In the genomic region with DNA sequence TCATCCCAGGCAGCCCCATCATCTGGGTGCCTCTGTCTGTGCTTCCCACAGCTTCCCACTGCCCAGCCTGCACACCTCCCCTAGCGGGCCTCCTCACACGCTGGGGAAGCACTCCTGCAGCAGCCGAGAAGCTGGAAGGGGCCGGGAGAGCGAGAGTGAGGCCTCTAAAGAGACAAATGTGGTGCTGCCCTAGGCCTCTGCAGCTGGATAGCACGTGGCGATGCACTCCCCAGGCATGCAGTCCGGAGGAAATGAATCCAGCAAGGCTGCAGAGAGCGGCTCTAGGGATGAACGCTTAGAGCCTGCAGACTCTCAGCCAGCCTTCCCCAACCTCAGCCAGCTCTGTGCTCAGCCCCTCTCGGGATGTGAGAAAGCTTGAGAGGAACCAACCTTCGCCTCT, we compare ENCODE assay signal across 11 mouse cellular contexts. TPM values are rescaled to one million over a fixed set of nuclear protein-coding genes. Genes with fewer than 3 reads are reported as not detected.
DNase-seq lines count a peak whose midpoint lies in the region; ATAC-seq and TF ChIP-seq lines count a peak whose summit lies in the region.
"Had no signal": no experiment of that assay in that cellular context is flagged by ENCODE, and none has a peak within 500 bp of the region (broad histone marks: within the 10 kb centered on the region; RNA-seq: fewer than 3 reads in every experiment).

No protein-coding gene starts in this region.

- peak overlapping the region; percentile 2; the same call in 1 of the 2 replicates for H3K9ac ChIP-seq in forebrain, embryonic 14.5 days (ENCODE audit: low read length)
- no peak overlapping the region for H3K9ac ChIP-seq in forebrain, embryonic 13.5 days
- no peak overlapping the region for H3K9ac ChIP-seq in intestine, embryonic 14.5 days (ENCODE audit: low read length)
- no peak overlapping the region for H3K9ac ChIP-seq in intestine, postnatal 0 days (ENCODE audit: low read depth, low read length)
- peak overlapping the region; percentile 47 for H3K9ac ChIP-seq in embryonic facial prominence, embryonic 11.5 days (replicated peaks; ENCODE audit: low read length)
- 0 out of 2 replicates have a peak overlapping the region, but pooled peaks have one; percentile 5 for H3K9ac ChIP-seq in limb, embryonic 12.5 days (replicated peaks)
- H3K9ac ChIP-seq: liver, postnatal 0 days; midbrain, embryonic 12.5 days had no signal

- WGBS in forebrain, embryonic 14.5 days: 26% methylated on average over 12 of the region's 12 CpGs
- WGBS in forebrain, embryonic 13.5 days: 26% methylated on average over 12 of the region's 12 CpGs
- 17% methylated on average over 12 of the region's 12 CpGs for WGBS in intestine, embryonic 14.5 days
- 33% methylated on average over 12 of the region's 12 CpGs for WGBS in intestine, postnatal 0 days
- WGBS in embryonic facial prominence, embryonic 11.5 days: 16% methylated on average over 12 of the region's 12 CpGs
- 12% methylated on average over 12 of the region's 12 CpGs for WGBS in limb, embryonic 12.5 days

- no peaks in the 10 kb centered on the region for H3K36me3 ChIP-seq in forebrain, embryonic 14.5 days (ENCODE audit: control insufficient read depth, insufficient read depth, low read length)
- H3K36me3 ChIP-seq in forebrain, embryonic 13.5 days (ENCODE audit: poor library complexity, severe bottlenecking): no peaks in the 10 kb centered on the region
- no peaks in the 10 kb centered on the region for H3K36me3 ChIP-seq in intestine, embryonic 14.5 days (ENCODE audit: control insufficient read depth, insufficient read depth, low read length)
- H3K36me3 ChIP-seq in intestine, postnatal 0 days (ENCODE audit: control insufficient read depth, insufficient read depth): no peaks in the 10 kb centered on the region
- no peaks in the 10 kb centered on the region for H3K36me3 ChIP-seq in embryonic facial prominence, embryonic 11.5 days (replicated peaks; ENCODE audit: control insufficient read depth, insufficient read depth, low read depth, low read length)
- no peaks in the 10 kb centered on the region for H3K36me3 ChIP-seq in limb, embryonic 12.5 days
- H3K36me3 ChIP-seq: midbrain, embryonic 12.5 days had no signal

- H3K27me3 ChIP-seq in forebrain, embryonic 14.5 days (replicated peaks; ENCODE audit: control insufficient read depth, insufficient read depth, low read length): no peaks in the 10 kb centered on the region
- peaks cover 5% of the 10 kb centered on the region; the same call in 1 of the 2 replicates for H3K27me3 ChIP-seq in forebrain, embryonic 13.5 days
- no peaks in the 10 kb centered on the region for H3K27me3 ChIP-seq in intestine, embryonic 14.5 days (replicated peaks; ENCODE audit: control insufficient read depth, insufficient read depth, low read length)
- no peaks in the 10 kb centered on the region for H3K27me3 ChIP-seq in intestine, postnatal 0 days (replicated peaks; ENCODE audit: control insufficient read depth, insufficient read depth, low read length)
- H3K27me3 ChIP-seq in embryonic facial prominence, embryonic 11.5 days (ENCODE audit: control insufficient read depth, insufficient read depth, low read length): no peaks in the 10 kb centered on the region
- peaks cover 54% of the 10 kb centered on the region for H3K27me3 ChIP-seq in limb, embryonic 12.5 days

- TF ChIP-seq CTCF in intestine, postnatal 0 days (IDR thresholded peaks at IDR 0.05; ENCODE audit: low read depth): no peak

- no peaks in the 10 kb centered on the region for H3K9me3 ChIP-seq in forebrain, embryonic 14.5 days (replicated peaks; ENCODE audit: control insufficient read depth, low read length)
- no peaks in the 10 kb centered on the region for H3K9me3 ChIP-seq in forebrain, embryonic 13.5 days (replicated peaks)
- H3K9me3 ChIP-seq in intestine, embryonic 14.5 days (ENCODE audit: control insufficient read depth, low read length): no peaks in the 10 kb centered on the region
- H3K9me3 ChIP-seq in intestine, postnatal 0 days (ENCODE audit: control insufficient read depth): no peaks in the 10 kb centered on the region
- H3K9me3 ChIP-seq in embryonic facial prominence, embryonic 11.5 days (replicated peaks; ENCODE audit: control insufficient read depth, low read length): no peaks in the 10 kb centered on the region
- H3K9me3 ChIP-seq in limb, embryonic 12.5 days: no peaks in the 10 kb centered on the region
- H3K9me3 ChIP-seq: midbrain, embryonic 12.5 days had no signal

- H3K4me1 ChIP-seq in forebrain, embryonic 14.5 days (ENCODE audit: control insufficient read depth, insufficient read depth, low read length): peaks cover 10% of the 10 kb centered on the region; the same call in 1 of the 2 replicates
- peaks cover 35% of the 10 kb centered on the region for H3K4me1 ChIP-seq in forebrain, embryonic 13.5 days
- H3K4me1 ChIP-seq in intestine, embryonic 14.5 days (replicated peaks; ENCODE audit: control insufficient read depth, insufficient read depth, low read length): peaks cover 37% of the 10 kb centered on the region
- no peaks in the 10 kb centered on the region for H3K4me1 ChIP-seq in intestine, postnatal 0 days (replicated peaks; ENCODE audit: control insufficient read depth, insufficient read depth, low read length)
- H3K4me1 ChIP-seq in embryonic facial prominence, embryonic 11.5 days (ENCODE audit: control insufficient read depth, insufficient read depth, low read length): peaks cover 6% of the 10 kb centered on the region
- peaks cover 81% of the 10 kb centered on the region for H3K4me1 ChIP-seq in limb, embryonic 12.5 days (replicated peaks)

- DNase-seq in forebrain, embryonic 14.5 days (ENCODE audit: low spot score): no peak
- peak; percentile 66 for DNase-seq in intestine, embryonic 14.5 days (ENCODE audit: low spot score)
- DNase-seq in embryonic facial prominence, embryonic 11.5 days (ENCODE audit: low spot score): peak; percentile 65
- no peak for DNase-seq in layer of hippocampus, adult 8-10 months (ENCODE audit: low spot score in 2 of 2)
- no peak for DNase-seq in cerebellum, postnatal 25 days
- DNase-seq: cerebellum, adult 9-11 months; liver, postnatal 0 days had no signal

- no peak overlapping the region for H3K4me3 ChIP-seq in forebrain, embryonic 14.5 days (ENCODE audit: low read depth, low read length)
- no peak overlapping the region for H3K4me3 ChIP-seq in forebrain, embryonic 13.5 days
- H3K4me3 ChIP-seq in intestine, embryonic 14.5 days (ENCODE audit: low read depth, low read length): no peak overlapping the region
- no peak overlapping the region for H3K4me3 ChIP-seq in intestine, postnatal 0 days (ENCODE audit: low read depth, low read length)
- H3K4me3 ChIP-seq in embryonic facial prominence, embryonic 11.5 days (ENCODE audit: low read depth, low read length): no peak overlapping the region
- no peak overlapping the region for H3K4me3 ChIP-seq in limb, embryonic 12.5 days (replicated peaks)
- H3K4me3 ChIP-seq: midbrain, embryonic 12.5 days had no signal

- H3K27ac ChIP-seq in forebrain, embryonic 14.5 days (ENCODE audit: low read depth, low read length): no peak overlapping the region
- no peak overlapping the region for H3K27ac ChIP-seq in forebrain, embryonic 13.5 days
- H3K27ac ChIP-seq in intestine, embryonic 14.5 days (ENCODE audit: low read depth): peak overlapping the region; percentile 71
- H3K27ac ChIP-seq in intestine, postnatal 0 days (ENCODE audit: low read depth, low read length): no peak overlapping the region
- peak overlapping the region; percentile 68 for H3K27ac ChIP-seq in embryonic facial prominence, embryonic 11.5 days (replicated peaks; ENCODE audit: low read depth, low read length)
- peak overlapping the region; percentile 88 for H3K27ac ChIP-seq in limb, embryonic 12.5 days
- H3K27ac ChIP-seq: midbrain, embryonic 12.5 days had no signal

- ATAC-seq in forebrain, embryonic 14.5 days: no peak
- ATAC-seq in forebrain, embryonic 13.5 days: no peak
- ATAC-seq in intestine, embryonic 14.5 days (replicated peaks; ENCODE audit: low FRiP score, low TSS enrichment, low read depth): peak; percentile 62; the same call in 1 of the 2 replicates
- no peak for ATAC-seq in intestine, postnatal 0 days
- peak; percentile 30; the same call in 1 of the 2 replicates for ATAC-seq in embryonic facial prominence, embryonic 11.5 days (replicated peaks; ENCODE audit: insufficient number of reproducible peaks, low FRiP score, low TSS enrichment, low read depth)
- 0 out of 2 replicates have a peak, but pooled peaks have one; percentile 34 for ATAC-seq in limb, embryonic 12.5 days (ENCODE audit: insufficient number of reproducible peaks, insufficient read depth, low FRiP score, low TSS enrichment, low read depth)
- ATAC-seq: liver, postnatal 0 days had no signal

- no peak overlapping the region for H3K4me2 ChIP-seq in forebrain, embryonic 14.5 days (ENCODE audit: low read length)
- H3K4me2 ChIP-seq in forebrain, embryonic 13.5 days: no peak overlapping the region
- H3K4me2 ChIP-seq in intestine, embryonic 14.5 days (ENCODE audit: low read length): no peak overlapping the region
- no peak overlapping the region for H3K4me2 ChIP-seq in intestine, postnatal 0 days (replicated peaks; ENCODE audit: low read depth)
- no peak overlapping the region for H3K4me2 ChIP-seq in embryonic facial prominence, embryonic 11.5 days (ENCODE audit: low read depth, low read length)
- H3K4me2 ChIP-seq in limb, embryonic 12.5 days: no peak overlapping the region
- H3K4me2 ChIP-seq: midbrain, embryonic 12.5 days had no signal

RNA-seq across cellular contexts. Expression of a gene that starts 35.9 kb away (rescaled TPM):
- polyA plus RNA-seq in forebrain, embryonic 14.5 days (2014; fragmentation: Nextera tagmentation; extraction: Ambion mirVana): 0.26 and 0.50 TPM in 2 replicates
- polyA plus RNA-seq in forebrain, embryonic 13.5 days (2015; fragmentation: Nextera tagmentation; extraction: Ambion mirVana): 0.19 and 0.23 TPM in 2 replicates
- polyA plus RNA-seq in intestine, embryonic 14.5 days (2014; fragmentation: Nextera tagmentation; extraction: Ambion mirVana): 3.6 and 3.9 TPM in 2 replicates
- polyA plus RNA-seq in intestine, postnatal 0 days (2015; fragmentation: Nextera tagmentation; extraction: Ambion mirVana): 0.80 and 1.1 TPM in 2 replicates
- polyA plus RNA-seq in embryonic facial prominence, embryonic 11.5 days (2014; fragmentation: Nextera tagmentation; extraction: Ambion mirVana): 4.2 and 6.0 TPM in 2 replicates
- 44.4 and 67.0 TPM in 2 replicates for polyA plus RNA-seq in limb, embryonic 12.5 days (2016; fragmentation: Nextera tagmentation; extraction: Ambion mirVana)
- 1 to 10 TPM; 1.4 to 4.4 (median 1.9) TPM for total RNA-seq in layer of hippocampus, adult 8-10 months (2022)

Comparison
In these comparisons a context has a peak if more than half of its experiments do, and no peak if none do; other contexts are left out.
1. ATAC-seq: peak in intestine, embryonic 14.5 days (single experiment), embryonic facial prominence, embryonic 11.5 days (single experiment) and limb, embryonic 12.5 days (single experiment); none in forebrain, embryonic 14.5 days (single experiment), forebrain, embryonic 13.5 days (single experiment) and intestine, postnatal 0 days (single experiment).
2. H3K27ac ChIP-seq: peak in intestine, embryonic 14.5 days (single experiment), embryonic facial prominence, embryonic 11.5 days (single experiment) and limb, embryonic 12.5 days (single experiment); none in forebrain, embryonic 14.5 days (single experiment), forebrain, embryonic 13.5 days (single experiment) and intestine, postnatal 0 days (single experiment).
3. H3K9ac ChIP-seq: peak in forebrain, embryonic 14.5 days (single experiment), embryonic facial prominence, embryonic 11.5 days (single experiment) and limb, embryonic 12.5 days (single experiment); none in forebrain, embryonic 13.5 days (single experiment), intestine, embryonic 14.5 days (single experiment) and intestine, postnatal 0 days (single experiment).
4. DNase-seq: peak in intestine, embryonic 14.5 days (single experiment) and embryonic facial prominence, embryonic 11.5 days (single experiment); none in forebrain, embryonic 14.5 days (single experiment), layer of hippocampus, adult 8-10 months (0 of 2) and cerebellum, postnatal 25 days (0 of 2).